Mouse (Mus musculus): Measurements from ENCODE around the gene Arhgap24. TPM values are rescaled to one million over a fixed set of nuclear protein-coding genes. Genes with fewer than 3 reads are reported as not detected.

The Arhgap24 gene
- total and polyA plus RNA-seq, 3 experiments: 34.7 to 51.6 (median 47.9) TPM

DNA sequence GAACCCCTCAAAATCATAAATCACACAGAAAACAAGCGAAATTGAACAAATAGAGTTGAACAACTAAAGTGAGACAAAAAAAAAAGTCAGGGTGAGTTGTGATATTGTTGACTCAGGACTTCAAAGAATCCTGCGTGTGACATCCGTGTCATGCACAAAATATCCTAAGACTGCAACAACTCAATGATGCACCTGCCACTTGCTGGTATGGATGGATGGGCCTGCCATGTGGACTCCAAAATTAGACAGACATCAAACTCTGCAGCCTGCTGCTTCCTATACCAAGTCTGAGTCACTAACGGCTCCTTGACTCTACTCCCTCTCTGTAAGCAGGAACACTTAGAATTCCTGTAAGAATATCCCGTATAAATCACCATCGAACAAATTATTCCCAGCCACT, 321.6 kb downstream of the Arhgap24 start:
- H3K9me3 ChIP-seq (replicated peaks; ENCODE audit: low read length): no peaks in the 10 kb centered on the region
- H3K4me1 ChIP-seq (ENCODE audit: control insufficient read depth in 1 of 2, insufficient read depth in 2 of 2): no peaks in the 10 kb centered on the region
- in situ Hi-C loops (cut with MboI; ENCODE audit: low pct_ligation_motif_present, low pct_unique_long_range_greater_than_20kb, low sequenced_read_pairs) (no loop called here), dilution Hi-C loops (cut with MboI; ENCODE audit: extremely low pct_ligation_motif_present, extremely low pct_unique_long_range_greater_than_20kb, low sequenced_read_pairs) (no loop called here)
- peaks cover 0 to 63% of the 10 kb centered on the region in 2 experiments for H3K36me3 ChIP-seq (replicated peaks in 1 of 2; ENCODE audit: control insufficient read depth in 1 of 2, insufficient read depth in 1 of 2, low read length in 1 of 2)
- H3K27ac ChIP-seq (ENCODE audit: insufficient read depth, low read depth): no peak overlapping the region
- no peak overlapping the region for H3K4me2 ChIP-seq (ENCODE audit: insufficient read depth, low read depth, poor library complexity, severe bottlenecking)
- DNase-seq (ENCODE audit: extremely low read depth): no peak
- TF ChIP-seq ZMIZ1 (IDR thresholded peaks at IDR 0.05; ENCODE audit: low read depth, low read length) (no peak), ZNF384 (IDR thresholded peaks at IDR 0.05; ENCODE audit: low read depth, low read length) (no peak), E2F4 (IDR thresholded peaks at IDR 0.05; ENCODE audit: insufficient replicate concordance, low read depth, low read length) (no peak), RCOR1 (conservative IDR thresholded peaks at IDR 0.05; ENCODE audit: low read depth, low read length) (no peak), SIN3A (IDR thresholded peaks at IDR 0.05; ENCODE audit: low read length) (no peak), TBP (conservative IDR thresholded peaks at IDR 0.05; ENCODE audit: low read depth, low read length) (no peak), MXI1 (IDR thresholded peaks at IDR 0.05; ENCODE audit: low read depth, low read length) (no peak)
- H3K4me3 ChIP-seq (replicated peaks in 1 of 3; ENCODE audit: low read depth in 2 of 3, low read length in 2 of 3, poor library complexity in 1 of 3): no peak overlapping the region
- no peak overlapping the region for H3K9ac ChIP-seq (ENCODE audit: insufficient read depth, low read depth)
- H3K79me2 ChIP-seq (replicated peaks; ENCODE audit: control insufficient read depth, extremely low read depth, insufficient read depth, poor library complexity, severe bottlenecking): no peaks in the 10 kb centered on the region; the same call in 1 of the 2 replicates
- no peaks in the 10 kb centered on the region for H3K27me3 ChIP-seq (replicated peaks)

GRCm38 (mm10) chr5:102803675-102804074, 322.5 kb downstream of the Arhgap24 start:
- Histone ChIP-seq H3K9ac (ENCODE audit: insufficient read depth, low read depth) (no peak overlapping the region), H3K36me3 (replicated peaks in 1 of 2; ENCODE audit: control insufficient read depth in 1 of 2, insufficient read depth in 1 of 2, low read length in 1 of 2) (peaks cover 0 to 64% of the 10 kb centered on the region in 2 experiments), H3K27ac (ENCODE audit: insufficient read depth, low read depth) (no peak overlapping the region), H3K4me2 (ENCODE audit: insufficient read depth, low read depth, poor library complexity, severe bottlenecking) (no peak overlapping the region), H3K79me2 (replicated peaks; ENCODE audit: control insufficient read depth, extremely low read depth, insufficient read depth, poor library complexity, severe bottlenecking) (no peaks in the 10 kb centered on the region; the same call in 1 of the 2 replicates), H3K4me3 (replicated peaks in 1 of 3; ENCODE audit: low read depth in 2 of 3, low read length in 2 of 3, poor library complexity in 1 of 3) (no peak overlapping the region), H3K4me1 (ENCODE audit: control insufficient read depth in 1 of 2, insufficient read depth in 2 of 2) (no peaks in the 10 kb centered on the region), H3K9me3 (replicated peaks; ENCODE audit: low read length) (no peaks in the 10 kb centered on the region), H3K27me3 (replicated peaks) (no peaks in the 10 kb centered on the region)
- no peak for DNase-seq (ENCODE audit: extremely low read depth)
- TF ChIP-seq MAZ (IDR thresholded peaks at IDR 0.05; ENCODE audit: low read depth, low read length) (no peak), JUND (conservative IDR thresholded peaks at IDR 0.05; ENCODE audit: low read depth, low read length) (no peak), USF2 (conservative IDR thresholded peaks at IDR 0.05; ENCODE audit: low read depth, low read length) (no peak), CHD1 (IDR thresholded peaks at IDR 0.05; ENCODE audit: low read depth, low read length) (no peak), MYC (IDR thresholded peaks at IDR 0.05; ENCODE audit: low read depth, low read length) (no peak)
- in situ Hi-C loops (cut with MboI; ENCODE audit: low pct_ligation_motif_present, low pct_unique_long_range_greater_than_20kb, low sequenced_read_pairs) (no loop called here), dilution Hi-C loops (cut with MboI; ENCODE audit: extremely low pct_ligation_motif_present, extremely low pct_unique_long_range_greater_than_20kb, low sequenced_read_pairs) (no loop called here)

DNA sequence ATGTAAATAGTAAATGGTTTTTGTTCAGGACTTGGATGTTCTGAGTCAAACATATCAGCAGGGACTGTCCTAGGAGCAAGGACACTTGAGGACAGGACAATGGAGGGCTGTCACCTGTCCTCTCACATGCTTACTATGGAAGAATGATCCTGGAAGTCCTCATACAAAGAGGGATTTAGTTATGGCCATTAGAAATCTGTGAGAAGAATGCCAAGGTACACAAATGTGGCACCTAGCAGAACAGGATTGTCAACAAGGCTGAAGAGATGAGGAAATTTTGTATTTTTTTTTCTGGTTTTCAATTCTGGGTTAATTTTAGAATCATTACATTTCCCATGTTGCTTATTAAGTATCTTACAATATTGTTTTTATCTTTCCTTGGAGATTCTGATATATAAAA, 326.3 kb downstream of the Arhgap24 start:
- Histone ChIP-seq H3K36me3 (replicated peaks in 1 of 2; ENCODE audit: control insufficient read depth in 1 of 2, insufficient read depth in 1 of 2, low read length in 1 of 2) (peaks cover 0 to 53% of the 10 kb centered on the region in 2 experiments), H3K9me3 (replicated peaks; ENCODE audit: low read length) (no peaks in the 10 kb centered on the region), H3K9ac (ENCODE audit: insufficient read depth, low read depth) (no peak overlapping the region), H3K79me2 (replicated peaks; ENCODE audit: control insufficient read depth, extremely low read depth, insufficient read depth, poor library complexity, severe bottlenecking) (no peaks in the 10 kb centered on the region; the same call in none of the 2 replicates), H3K27me3 (replicated peaks) (no peaks in the 10 kb centered on the region), H3K4me2 (ENCODE audit: insufficient read depth, low read depth, poor library complexity, severe bottlenecking) (no peak overlapping the region), H3K4me3 (replicated peaks in 1 of 3; ENCODE audit: low read depth in 2 of 3, low read length in 2 of 3, poor library complexity in 1 of 3) (no peak overlapping the region), H3K27ac (ENCODE audit: insufficient read depth, low read depth) (no peak overlapping the region), H3K4me1 (ENCODE audit: control insufficient read depth in 1 of 2, insufficient read depth in 2 of 2) (no peaks in the 10 kb centered on the region)
- TF ChIP-seq EP300 (IDR thresholded peaks at IDR 0.05; ENCODE audit: low read length): no peak
- TF ChIP-seq SMC3 (IDR thresholded peaks at IDR 0.05; ENCODE audit: low read depth, low read length): no peak
- TF ChIP-seq CHD1 (IDR thresholded peaks at IDR 0.05; ENCODE audit: low read depth, low read length): no peak
- TF ChIP-seq SIN3A (IDR thresholded peaks at IDR 0.05; ENCODE audit: low read length): no peak
- dilution Hi-C loops (cut with MboI; ENCODE audit: extremely low pct_ligation_motif_present, extremely low pct_unique_long_range_greater_than_20kb, low sequenced_read_pairs): no loop called here
- no peak for DNase-seq (ENCODE audit: extremely low read depth)
- in situ Hi-C loops (cut with MboI; ENCODE audit: low pct_ligation_motif_present, low pct_unique_long_range_greater_than_20kb, low sequenced_read_pairs): no loop called here
